ENCODE assay signal across 8 mouse cellular contexts in genomic region chr1:171036550-171037324, GRCm38 (mm10). TPM values are rescaled to one million over a fixed set of nuclear protein-coding genes. Genes with fewer than 3 reads are reported as not detected.
A peak's percentile ranks its signal among the peaks of the same experiment; 100 is the strongest.
DNase-seq lines count a peak whose midpoint lies in the region; ATAC-seq lines count a peak whose summit lies in the region.

No protein-coding gene starts in this region.

- peak; percentile 66 for ATAC-seq in hindbrain, embryonic 16.5 days

- H3K4me2 ChIP-seq in hindbrain, embryonic 16.5 days (ENCODE audit: low read length), result peak overlapping the region; percentile 63

- H3K4me1 ChIP-seq in hindbrain, embryonic 16.5 days (ENCODE audit: control insufficient read depth, insufficient read depth, low read depth, low read length), result peaks cover 4% of the 10 kb centered on the region

- whole genome bisulfite sequencing in hindbrain, embryonic 16.5 days, result 3% methylated on average over 22 of the region's 22 CpGs

- H3K27me3 ChIP-seq in hindbrain, embryonic 16.5 days (replicated peaks; ENCODE audit: control insufficient read depth, insufficient read depth, low read length), result no peaks in the 10 kb centered on the region; the same call in 1 of the 2 replicates

- H3K9ac ChIP-seq in hindbrain, embryonic 16.5 days (ENCODE audit: low read depth, low read length), result peak overlapping the region; percentile 11; the same call in 1 of the 2 replicates

- H3K36me3 ChIP-seq in hindbrain, embryonic 16.5 days (ENCODE audit: control insufficient read depth, insufficient read depth, low read length), result no peaks in the 10 kb centered on the region

- H3K27ac ChIP-seq in hindbrain, embryonic 16.5 days (ENCODE audit: low read depth, low read length), result no peak overlapping the region

- peak overlapping the region; percentile 51 for H3K4me3 ChIP-seq in hindbrain, embryonic 16.5 days (ENCODE audit: low read length)

- H3K9me3 ChIP-seq in hindbrain, embryonic 16.5 days (ENCODE audit: control insufficient read depth, low read length), result no peaks in the 10 kb centered on the region

- DNase-seq in ZHBTc4 (ENCODE audit: low read depth, low spot score), result peak; percentile 68
- peak; percentile 85 to 88 for DNase-seq in cerebellum, postnatal 25 days
- peak; percentile 82 for DNase-seq in gastrocnemius, adult 18-20 months (ENCODE audit: low spot score)
- peak; percentile 67 to 81 for DNase-seq in layer of hippocampus, postnatal 36 days
- DNase-seq in lung, postnatal 25 days (ENCODE audit: low spot score), result peak; percentile 79
- DNase-seq in right cerebral cortex, adult 2 months (ENCODE audit: low spot score in 2 of 2), result peak; percentile 80 to 93
- DNase-seq in urinary bladder, postnatal 36 days (ENCODE audit: low spot score in 2 of 2), result peak; percentile 62 to 65

RNA-seq across cellular contexts. Expression of gene Fcgr4, which starts 18.0 kb away (rescaled TPM):
- total RNA-seq in gastrocnemius, adult 18-20 months (2021), result not detected
- polyA plus RNA-seq in hindbrain, embryonic 16.5 days (2015; fragmentation: Nextera tagmentation; extraction: Ambion mirVana), result 0.20 and 0.40 TPM in 2 replicates
- total RNA-seq in layer of hippocampus, postnatal 36 days (2021), result under 1 TPM in 1 of 2 experiments, not detected in 1; 0.30 TPM

RNA-seq across cellular contexts. Expression of gene Fcgr3, which starts 28.0 kb away (rescaled TPM):
- 1 to 10 TPM; 1.8 to 4.4 TPM for total RNA-seq in gastrocnemius, adult 18-20 months (2021)
- polyA plus RNA-seq in hindbrain, embryonic 16.5 days (2015; fragmentation: Nextera tagmentation; extraction: Ambion mirVana), result 9.8 and 11.5 TPM in 2 replicates
- 10 to 100 TPM in 1 of 2 experiments, 1 to 10 TPM in 1; 9.7 to 10.4 TPM for total RNA-seq in layer of hippocampus, postnatal 36 days (2021)
